Mouse (Mus musculus) lung, postnatal 14 days (tissue): ENCODE results near the gene Ncapd3.
A peak's percentile ranks its signal among the peaks of the same experiment; 100 is the strongest.

ENCODE experiments used
- DNase-seq: peaks from one replicate; pipeline ENCODE4 v3.0.0; 2021

The Ncapd3 gene

GRCm38 (mm10) chr9:27029828-27030762, at the start of gene Ncapd3, which contains the start of gene Vps26b:
Gene Ncapd3 (plus strand): TSS chr9:27030175.
Gene Vps26b (minus strand): TSS chr9:27030065.
- peak; percentile 97 for DNase-seq

GRCm38 (mm10) chr9:26985090-26985613, 44.8 kb upstream of the Ncapd3 start:
- DNase-seq: no peak

- DNase-seq: no peak
Observed at GRCm38 (mm10) chr9:26985668-26986277, 44.2 kb upstream of the Ncapd3 start.

GRCm38 (mm10) chr9:26990181-26990580, 39.8 kb upstream of the Ncapd3 start:
- no peak for DNase-seq

GRCm38 (mm10) chr9:26993118-26993517, 36.9 kb upstream of the Ncapd3 start:
- DNase-seq: no peak

GRCm38 (mm10) chr9:26993900-26994299, 36.1 kb upstream of the Ncapd3 start:
- DNase-seq: no peak

GRCm38 (mm10) chr9:26997062-26997461, 32.9 kb upstream of the Ncapd3 start:
- no peak for DNase-seq

GRCm38 (mm10) chr9:26997501-26997900, 32.5 kb upstream of the Ncapd3 start:
- no peak for DNase-seq

- DNase-seq: no peak
Observed at GRCm38 (mm10) chr9:26998669-26999460, 31.1 kb upstream of the Ncapd3 start.

- peak; percentile 96 for DNase-seq
Observed at GRCm38 (mm10) chr9:26999461-27000395, 30.2 kb upstream of the Ncapd3 start, which contains the start of the genes Acad8 and Thyn1. Gene Acad8 (minus strand): TSS chr9:26999566. Gene Thyn1 (plus strand): TSS chr9:26999710.

GRCm38 (mm10) chr9:27005231-27005630, 24.7 kb upstream of the Ncapd3 start:
- no peak for DNase-seq

- DNase-seq: no peak
Observed at GRCm38 (mm10) chr9:27005933-27006332, 24.0 kb upstream of the Ncapd3 start.

- DNase-seq: no peak
Observed at GRCm38 (mm10) chr9:27006866-27007265, 23.1 kb upstream of the Ncapd3 start.

GRCm38 (mm10) chr9:27009231-27009630, 20.7 kb upstream of the Ncapd3 start:
- DNase-seq: no peak

GRCm38 (mm10) chr9:27011572-27011971, 18.4 kb upstream of the Ncapd3 start:
- DNase-seq: no peak

- DNase-seq: no peak
Observed at GRCm38 (mm10) chr9:27018961-27019360, 11.0 kb upstream of the Ncapd3 start.

- no peak for DNase-seq
Observed at GRCm38 (mm10) chr9:27023681-27024080, 6.3 kb upstream of the Ncapd3 start.

- no peak for DNase-seq
Observed at GRCm38 (mm10) chr9:27026708-27027107, 3.3 kb upstream of the Ncapd3 start.

GRCm38 (mm10) chr9:27029022-27029827, 750 bp upstream of the Ncapd3 start:
- DNase-seq: peak; percentile 30

- no peak for DNase-seq
Observed at GRCm38 (mm10) chr9:27030763-27031100, 757 bp downstream of the Ncapd3 start.

- DNase-seq: no peak
Observed at GRCm38 (mm10) chr9:27043892-27044291, 13.9 kb downstream of the Ncapd3 start.
